ENCODE assay signal across 26 mouse cellular contexts in the genomic region with DNA sequence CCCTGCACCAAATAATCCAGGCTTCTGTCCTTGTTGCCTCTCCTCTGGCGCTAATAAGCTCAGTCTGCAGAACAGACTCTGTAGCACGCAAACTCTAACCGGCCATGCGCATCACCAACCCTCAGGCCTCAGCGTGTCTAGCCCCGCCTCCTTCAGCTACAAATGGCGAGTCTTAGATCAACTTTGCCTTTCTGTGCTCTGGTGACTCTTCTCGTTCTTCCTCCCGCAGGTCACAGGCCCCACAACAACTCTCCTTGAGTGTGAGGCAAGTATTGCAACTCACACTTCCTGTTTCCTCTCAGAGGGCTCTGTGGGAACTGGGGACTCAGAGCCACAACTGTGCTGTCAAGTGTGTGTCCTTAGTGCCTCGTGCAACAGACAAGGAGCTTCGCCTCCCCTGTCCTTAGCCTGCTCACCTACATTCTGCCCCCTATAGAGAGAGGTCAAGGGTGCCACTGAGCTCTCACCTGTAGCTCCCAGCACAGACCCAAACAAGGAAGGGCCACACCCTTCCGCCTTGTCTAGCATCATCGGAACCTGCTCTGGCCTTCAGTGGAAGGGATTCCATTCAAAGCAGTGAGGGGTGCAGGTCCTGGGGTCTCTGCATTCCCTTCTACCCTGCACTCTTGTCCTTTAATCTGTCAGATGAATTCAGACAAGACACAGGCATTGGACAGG. TPM values are rescaled to one million over a fixed set of nuclear protein-coding genes. Genes with fewer than 3 reads are reported as not detected.
A peak's percentile ranks its signal among the peaks of the same experiment; 100 is the strongest.
DNase-seq lines count a peak whose midpoint lies in the region; ATAC-seq lines count a peak whose summit lies in the region.
"Not testable (repeated sequence)": the region's sequence is repeated elsewhere in the genome, so short reads cannot be mapped to it uniquely, and the experiment has no call there.
"Had no signal": no experiment of that assay in that cellular context is flagged by ENCODE, and none has a peak within 500 bp of the region (broad histone marks: within the 10 kb centered on the region; RNA-seq: fewer than 3 reads in every experiment).

No protein-coding gene starts in this region.

- WGBS in kidney, embryonic 15.5 days: 53% methylated on average over 12 of the region's 13 CpGs
- WGBS in lung, embryonic 16.5 days: 60% methylated on average over 11 of the region's 13 CpGs

- H3K4me3 ChIP-seq in kidney, embryonic 15.5 days (replicated peaks); lung, embryonic 16.5 days (ENCODE audit: low read length): not testable (repeated sequence)

- H3K9me3 ChIP-seq in kidney, embryonic 15.5 days (replicated peaks); lung, embryonic 16.5 days (ENCODE audit: control insufficient read depth, low read length): not testable (repeated sequence)

- H3K27ac ChIP-seq in kidney, embryonic 15.5 days; lung, embryonic 16.5 days (ENCODE audit: low read length): not testable (repeated sequence)

- not testable (repeated sequence) for H3K9ac ChIP-seq in kidney, embryonic 15.5 days; lung, embryonic 16.5 days (ENCODE audit: low read length)

- H3K4me2 ChIP-seq in kidney, embryonic 15.5 days; lung, embryonic 16.5 days (ENCODE audit: low read depth, low read length): not testable (repeated sequence)

- DNase-seq in CD4-positive helper T cell, adult 2 months (ENCODE audit: low read depth, low spot score): peak; percentile 32
- peak; percentile 48 to 55 for DNase-seq in spleen, adult 18-20 months
- DNase-seq in thymus, postnatal 25 days: peak; percentile 17

- H3K4me1 ChIP-seq in kidney, embryonic 15.5 days; lung, embryonic 16.5 days (replicated peaks; ENCODE audit: control insufficient read depth, insufficient read depth, low read length): not testable (repeated sequence)

- not testable (repeated sequence) for H3K27me3 ChIP-seq in kidney, embryonic 15.5 days; lung, embryonic 16.5 days (ENCODE audit: control insufficient read depth, insufficient read depth, low read depth, low read length)

- peak; percentile 92 for ATAC-seq in activated CD4-positive, CD25-positive, alpha-beta regulatory T cell, adult 4 months
- ATAC-seq in hematopoietic stem cell, adult 5-6 weeks (replicated peaks in 1 of 2; ENCODE audit: insufficient read depth in 1 of 2, low FRiP score in 2 of 2, low TSS enrichment in 1 of 2, low read depth in 1 of 2, poor library complexity in 2 of 2, severe bottlenecking in 2 of 2): peak; percentile 83 to 92
- ATAC-seq in kidney, embryonic 15.5 days (replicated peaks; ENCODE audit: low FRiP score): 0 out of 2 replicates have a peak, but pooled peaks have one; percentile 58
- peak; percentile 20; the same call in 1 of the 2 replicates for ATAC-seq in lung, embryonic 16.5 days (ENCODE audit: low read depth)
- ATAC-seq in megakaryocyte progenitor cell, adult 5-6 weeks (replicated peaks; ENCODE audit: poor library complexity): peak; percentile 96

- H3K36me3 ChIP-seq in kidney, embryonic 15.5 days; lung, embryonic 16.5 days (ENCODE audit: control insufficient read depth, insufficient read depth, low read length): not testable (repeated sequence)

RNA-seq across cellular contexts. Expression of a gene that starts 23.1 kb away (rescaled TPM):
- 10 to 100 TPM; 17.0 to 65.7 TPM for polyA plus RNA-seq in activated CD4-positive, CD25-positive, alpha-beta regulatory T cell, adult 4 months (2017; shearing (Covaris generic))
- 12.6 and 24.0 TPM in 2 replicates for total RNA-seq in hematopoietic stem cell, adult 5-6 weeks (2017)
- 15.3 TPM in 2 replicates for polyA plus RNA-seq in kidney, embryonic 15.5 days (2015; fragmentation: Nextera tagmentation; extraction: Ambion mirVana)
- polyA plus RNA-seq in lung, embryonic 16.5 days (2015; fragmentation: Nextera tagmentation; extraction: Ambion mirVana): 19.5 and 20.6 TPM in 2 replicates
- 1.2 and 1.5 TPM in 2 replicates for total RNA-seq in megakaryocyte progenitor cell, adult 5-6 weeks (2015)
- 6.0 and 6.6 TPM in 2 replicates for total RNA-seq in megakaryocyte progenitor cell, adult 5-6 weeks (2017)
- total RNA-seq: gastrocnemius, adult 8-10 months; heart, adult 18-20 months; heart, postnatal 25 days; layer of hippocampus, adult 8-10 months had no signal
- polyA plus RNA-seq: adrenal gland, adult 2 months had no signal

RNA-seq across cellular contexts. Expression of a gene that starts 30.9 kb away (rescaled TPM):
- not detected for polyA plus RNA-seq in activated CD4-positive, CD25-positive, alpha-beta regulatory T cell, adult 4 months (2017; shearing (Covaris generic))
- total RNA-seq in hematopoietic stem cell, adult 5-6 weeks (2017): not detected in 2 replicates
- not detected in 2 replicates for polyA plus RNA-seq in kidney, embryonic 15.5 days (2015; fragmentation: Nextera tagmentation; extraction: Ambion mirVana)
- not detected in 2 replicates for polyA plus RNA-seq in lung, embryonic 16.5 days (2015; fragmentation: Nextera tagmentation; extraction: Ambion mirVana)
- total RNA-seq in megakaryocyte progenitor cell, adult 5-6 weeks (2015): not detected in 2 replicates
- total RNA-seq in megakaryocyte progenitor cell, adult 5-6 weeks (2017): not detected in 2 replicates
- total RNA-seq: adrenal gland, adult 2 months; gastrocnemius, adult 8-10 months; heart, adult 18-20 months; heart, postnatal 25 days; layer of hippocampus, adult 8-10 months; left cerebral cortex, postnatal 25 days; MEL had no signal
- polyA plus RNA-seq: adrenal gland, adult 2 months; cortical plate, adult 2 months; embryonic facial prominence, embryonic 11.5 days; erythroblast, embryonic 14.5 days; forebrain, embryonic 13.5 days; frontal cortex, adult 2 months; heart, embryonic 13.5 days; hindbrain, embryonic 14.5 days; limb, embryonic 14.5 days; lung, adult 2 months; stomach, embryonic 14.5 days; thymus, postnatal 0 days had no signal

RNA-seq across cellular contexts. Expression of a gene that starts 31.0 kb away (rescaled TPM):
- not detected for polyA plus RNA-seq in activated CD4-positive, CD25-positive, alpha-beta regulatory T cell, adult 4 months (2017; shearing (Covaris generic))
- total RNA-seq in hematopoietic stem cell, adult 5-6 weeks (2017): not detected in 2 replicates
- polyA plus RNA-seq in kidney, embryonic 15.5 days (2015; fragmentation: Nextera tagmentation; extraction: Ambion mirVana): not detected in 2 replicates
- not detected in 2 replicates for polyA plus RNA-seq in lung, embryonic 16.5 days (2015; fragmentation: Nextera tagmentation; extraction: Ambion mirVana)
- not detected in 2 replicates for total RNA-seq in megakaryocyte progenitor cell, adult 5-6 weeks (2015)
- total RNA-seq in megakaryocyte progenitor cell, adult 5-6 weeks (2017): not detected in 2 replicates
- total RNA-seq: adrenal gland, adult 2 months; gastrocnemius, adult 8-10 months; heart, adult 18-20 months; heart, postnatal 25 days; layer of hippocampus, adult 8-10 months; left cerebral cortex, postnatal 25 days; MEL had no signal
- polyA plus RNA-seq: adrenal gland, adult 2 months; cortical plate, adult 2 months; embryonic facial prominence, embryonic 11.5 days; erythroblast, embryonic 14.5 days; frontal cortex, adult 2 months; lung, adult 2 months; stomach, embryonic 14.5 days had no signal

RNA-seq across cellular contexts. Expression of a gene that starts 45.3 kb away (rescaled TPM):
- over 10,000 TPM; 11,194 to 11,919 TPM for polyA plus RNA-seq in activated CD4-positive, CD25-positive, alpha-beta regulatory T cell, adult 4 months (2017; shearing (Covaris generic))
- 672 and 1,863 TPM in 2 replicates for total RNA-seq in hematopoietic stem cell, adult 5-6 weeks (2017)
- polyA plus RNA-seq in kidney, embryonic 15.5 days (2015; fragmentation: Nextera tagmentation; extraction: Ambion mirVana): 2,383 and 2,806 TPM in 2 replicates
- 2,580 and 2,777 TPM in 2 replicates for polyA plus RNA-seq in lung, embryonic 16.5 days (2015; fragmentation: Nextera tagmentation; extraction: Ambion mirVana)
- total RNA-seq in megakaryocyte progenitor cell, adult 5-6 weeks (2015): 2,965 and 3,011 TPM in 2 replicates
- 1,012 and 1,228 TPM in 2 replicates for total RNA-seq in megakaryocyte progenitor cell, adult 5-6 weeks (2017)

RNA-seq across cellular contexts. Expression of a gene that starts 58.3 kb away (rescaled TPM):
- 10 to 100 TPM in 1 of 2 experiments, 1 to 10 TPM in 1; 1.7 to 22.3 TPM for polyA plus RNA-seq in activated CD4-positive, CD25-positive, alpha-beta regulatory T cell, adult 4 months (2017; shearing (Covaris generic))
- 0.44 TPM in 1 of 2 replicates, not detected in the other for total RNA-seq in hematopoietic stem cell, adult 5-6 weeks (2017)
- polyA plus RNA-seq in kidney, embryonic 15.5 days (2015; fragmentation: Nextera tagmentation; extraction: Ambion mirVana): 1.8 TPM in 2 replicates
- 0.62 and 0.78 TPM in 2 replicates for polyA plus RNA-seq in lung, embryonic 16.5 days (2015; fragmentation: Nextera tagmentation; extraction: Ambion mirVana)
- total RNA-seq in megakaryocyte progenitor cell, adult 5-6 weeks (2015): 0.34 and 0.35 TPM in 2 replicates
- total RNA-seq in megakaryocyte progenitor cell, adult 5-6 weeks (2017): 0.08 and 0.78 TPM in 2 replicates

Comparison
In these comparisons a context has a peak if more than half of its experiments do, and no peak if none do; other contexts are left out.
1. ATAC-seq: peak in every context shown above with its lines; median percentile 96 in megakaryocyte progenitor cell, adult 5-6 weeks; 92 in activated CD4-positive, CD25-positive, alpha-beta regulatory T cell, adult 4 months; 88 in hematopoietic stem cell, adult 5-6 weeks; 58 in kidney, embryonic 15.5 days; 20 in lung, embryonic 16.5 days.